ENCODE assay signal across 17 mouse cellular contexts in the genomic region with DNA sequence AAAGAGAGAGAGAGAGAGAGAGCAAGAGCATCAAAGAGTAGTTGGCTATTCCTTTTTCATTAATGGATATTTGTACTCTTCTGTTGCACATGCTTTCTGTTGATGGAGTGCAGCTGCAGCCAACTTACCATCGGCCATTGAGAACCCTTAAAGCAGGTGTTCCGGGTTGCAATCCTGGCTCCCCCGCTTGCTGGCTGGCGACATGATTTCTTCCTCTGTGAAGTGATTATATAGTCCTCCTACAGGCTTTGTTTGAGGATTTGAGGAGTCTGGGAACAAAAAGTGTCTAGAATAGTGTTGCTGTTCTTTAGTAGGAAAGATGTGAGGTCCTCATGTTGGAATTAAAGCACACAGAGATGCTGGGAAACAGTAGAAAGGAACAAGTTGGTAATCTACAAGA.
"Had no signal": no experiment of that assay in that cellular context is flagged by ENCODE, and none has a peak within 500 bp of the region (broad histone marks: within the 10 kb centered on the region; RNA-seq: fewer than 3 reads in every experiment).

No protein-coding gene starts in this region.

- H3K9me3 ChIP-seq: kidney, embryonic 15.5 days; limb, embryonic 10.5 days; liver, embryonic 15.5 days had no signal

- DNase-seq: kidney, adult 11 months; kidney, adult 8-10 months; kidney, postnatal 10 days; kidney, postnatal 36 days; liver; midbrain, embryonic 14.5 days; right cerebral cortex, adult 18-20 months; right cerebral cortex, postnatal 14 days; spleen, adult 18-20 months; thymus, adult 18-20 months; thymus, postnatal 36 days had no signal

- H3K9ac ChIP-seq: kidney, embryonic 15.5 days; limb, embryonic 13.5 days; liver, embryonic 12.5 days; liver, embryonic 15.5 days had no signal

- H3K27ac ChIP-seq: kidney, embryonic 15.5 days; limb, embryonic 10.5 days; limb, embryonic 13.5 days; liver, embryonic 12.5 days; liver, embryonic 15.5 days had no signal

- H3K27me3 ChIP-seq: kidney, embryonic 15.5 days; limb, embryonic 13.5 days; liver, embryonic 12.5 days; liver, embryonic 15.5 days had no signal

- ATAC-seq: liver, embryonic 12.5 days had no signal

- H3K36me3 ChIP-seq: liver, embryonic 12.5 days; liver, embryonic 15.5 days had no signal

- H3K4me1 ChIP-seq: kidney, embryonic 15.5 days; limb, embryonic 10.5 days; limb, embryonic 13.5 days; liver, embryonic 12.5 days; liver, embryonic 15.5 days had no signal

- H3K4me3 ChIP-seq: kidney, embryonic 15.5 days; limb, embryonic 10.5 days; limb, embryonic 13.5 days; liver, embryonic 12.5 days; liver, embryonic 15.5 days had no signal

- H3K4me2 ChIP-seq: kidney, embryonic 15.5 days; limb, embryonic 13.5 days; liver, embryonic 12.5 days; liver, embryonic 15.5 days; midbrain, embryonic 11.5 days had no signal
